Mouse (Mus musculus): ENCODE data around the gene Mapk14. TPM values are rescaled to one million over a fixed set of nuclear protein-coding genes. Genes with fewer than 3 reads are reported as not detected.
A peak's percentile ranks its signal among the peaks of the same experiment; 100 is the strongest.

The Mapk14 gene
- polyA plus RNA-seq, 1 experiment from 2014 or later: 39.8 TPM

- WGBS: 89% methylated on average over 3 of the region's 3 CpGs
- no peak for ATAC-seq (ENCODE audit: low FRiP score)
Observed at GRCm38 (mm10) chr17:28701737-28702136, 10.6 kb downstream of the Mapk14 start.

GRCm38 (mm10) chr17:28702646-28703045, 11.5 kb downstream of the Mapk14 start:
- Histone ChIP-seq H3K9me3 (no peaks in the 10 kb centered on the region), H3K27ac (no peak overlapping the region), H3K36me3 (replicated peaks) (no peaks in the 10 kb centered on the region), H3K27me3 (no peaks in the 10 kb centered on the region), H3K9ac (no peak overlapping the region), H3K4me3 (replicated peaks) (no peak overlapping the region), H3K4me2 (no peak overlapping the region), H3K4me1 (peaks cover 8% of the 10 kb centered on the region)
- ATAC-seq (ENCODE audit: low FRiP score): no peak
- WGBS: 83% methylated on average over 2 of the region's 2 CpGs

More at GRCm38 (mm10) chr17:28701737-28702136, 10.6 kb downstream of the Mapk14 start:
- H3K9me3 ChIP-seq: no peaks in the 10 kb centered on the region
- H3K4me1 ChIP-seq: peaks cover 15% of the 10 kb centered on the region
- no peak overlapping the region for H3K4me3 ChIP-seq (replicated peaks)
- no peak overlapping the region for H3K27ac ChIP-seq
- H3K36me3 ChIP-seq (replicated peaks): no peaks in the 10 kb centered on the region
- H3K4me2 ChIP-seq: no peak overlapping the region
- H3K9ac ChIP-seq: no peak overlapping the region
- no peaks in the 10 kb centered on the region for H3K27me3 ChIP-seq

DNA sequence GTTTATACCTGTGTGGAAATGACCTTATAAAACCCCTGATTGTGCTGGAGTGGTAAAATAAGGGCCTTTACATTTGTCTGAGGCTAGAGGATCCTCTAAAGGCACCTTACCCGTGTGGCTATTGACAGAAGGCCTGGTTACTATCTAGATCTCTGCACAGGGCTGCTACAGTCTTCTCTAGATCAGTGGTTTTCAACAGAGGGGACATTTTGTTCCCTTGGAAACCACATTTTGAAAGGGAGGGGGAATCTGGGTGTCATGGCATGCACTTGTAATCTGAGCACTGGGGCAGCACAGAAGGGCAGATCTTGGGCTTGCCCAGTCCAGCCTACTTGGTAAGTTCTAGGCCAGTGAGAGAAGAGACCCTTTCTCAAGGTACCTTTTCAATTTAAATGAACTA, 15.6 kb downstream of the Mapk14 start:
- Histone ChIP-seq H3K27ac (no peak overlapping the region), H3K27me3 (no peaks in the 10 kb centered on the region), H3K9ac (no peak overlapping the region), H3K36me3 (replicated peaks) (no peaks in the 10 kb centered on the region), H3K4me1 (peaks cover 7% of the 10 kb centered on the region), H3K4me3 (replicated peaks) (no peak overlapping the region), H3K9me3 (no peaks in the 10 kb centered on the region), H3K4me2 (no peak overlapping the region)
- 53% methylated on average over 1 of the region's 1 CpGs for WGBS
- no peak for ATAC-seq (ENCODE audit: low FRiP score)

DNA sequence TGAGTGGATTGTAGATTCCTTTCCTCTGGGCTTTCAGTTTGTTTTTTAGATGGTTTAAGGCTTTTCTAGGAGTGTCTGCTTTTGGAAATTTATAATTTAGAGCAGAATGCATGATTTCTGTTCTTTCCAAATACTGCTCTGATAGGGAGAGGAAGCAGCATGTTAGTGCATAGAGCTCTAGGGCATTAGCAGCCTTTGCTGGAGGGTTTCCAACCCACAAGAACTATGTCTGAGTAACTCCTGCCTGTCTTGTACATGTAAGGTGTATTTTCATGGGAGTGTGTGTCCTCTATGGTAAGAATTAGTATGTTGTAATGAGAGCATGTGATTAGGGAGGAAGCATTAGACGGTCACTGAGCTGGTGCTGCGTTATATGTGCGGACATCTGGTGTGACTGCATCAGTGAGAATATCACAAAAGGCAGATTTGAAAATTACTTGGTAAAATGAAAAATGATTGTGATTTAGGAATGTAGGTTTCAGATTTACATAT, 16.1 kb downstream of the Mapk14 start:
- no peaks in the 10 kb centered on the region for H3K27me3 ChIP-seq
- H3K36me3 ChIP-seq (replicated peaks): no peaks in the 10 kb centered on the region
- no peak overlapping the region for H3K4me3 ChIP-seq (replicated peaks)
- H3K27ac ChIP-seq: no peak overlapping the region
- ATAC-seq (ENCODE audit: low FRiP score): no peak
- 93% methylated on average over 3 of the region's 3 CpGs for WGBS
- no peak overlapping the region for H3K4me2 ChIP-seq
- H3K4me1 ChIP-seq: peaks cover 7% of the 10 kb centered on the region
- no peaks in the 10 kb centered on the region for H3K9me3 ChIP-seq
- H3K9ac ChIP-seq: no peak overlapping the region

GRCm38 (mm10) chr17:28707816-28708215, 16.7 kb downstream of the Mapk14 start:
- 92% methylated on average over 2 of the region's 2 CpGs for WGBS
- Histone ChIP-seq H3K4me3 (replicated peaks) (no peak overlapping the region), H3K27ac (no peak overlapping the region), H3K4me1 (peaks cover 7% of the 10 kb centered on the region), H3K36me3 (replicated peaks) (no peaks in the 10 kb centered on the region), H3K4me2 (no peak overlapping the region), H3K9ac (no peak overlapping the region), H3K9me3 (no peaks in the 10 kb centered on the region), H3K27me3 (no peaks in the 10 kb centered on the region)
- ATAC-seq (ENCODE audit: low FRiP score): no peak

DNA sequence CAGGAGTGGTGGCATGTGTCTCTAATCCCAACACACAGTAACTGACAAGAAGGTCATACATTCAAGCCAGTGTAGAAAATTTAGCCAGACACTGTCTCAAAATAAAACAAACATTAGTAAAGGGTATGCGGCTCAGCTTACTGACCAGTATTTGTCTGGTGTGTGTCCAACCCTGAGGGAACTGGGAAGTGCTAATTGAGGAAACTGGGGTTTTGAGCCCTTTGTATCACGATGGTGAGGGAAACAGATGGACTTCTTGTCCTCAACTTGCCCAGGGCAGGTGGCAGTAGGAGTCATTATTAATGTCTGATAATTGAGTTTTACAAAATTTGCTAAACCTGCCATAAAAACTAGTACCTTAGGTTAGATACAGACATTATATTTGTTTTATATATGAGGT, 17.9 kb downstream of the Mapk14 start:
- no peak overlapping the region for H3K27ac ChIP-seq
- H3K4me1 ChIP-seq: peaks cover 7% of the 10 kb centered on the region
- H3K9ac ChIP-seq: no peak overlapping the region
- 64% methylated on average over 2 of the region's 2 CpGs for WGBS
- H3K4me2 ChIP-seq: no peak overlapping the region
- no peak for ATAC-seq (ENCODE audit: low FRiP score)
- H3K27me3 ChIP-seq: no peaks in the 10 kb centered on the region
- H3K36me3 ChIP-seq (replicated peaks): peaks cover 5% of the 10 kb centered on the region
- H3K9me3 ChIP-seq: no peaks in the 10 kb centered on the region
- H3K4me3 ChIP-seq (replicated peaks): no peak overlapping the region

DNA sequence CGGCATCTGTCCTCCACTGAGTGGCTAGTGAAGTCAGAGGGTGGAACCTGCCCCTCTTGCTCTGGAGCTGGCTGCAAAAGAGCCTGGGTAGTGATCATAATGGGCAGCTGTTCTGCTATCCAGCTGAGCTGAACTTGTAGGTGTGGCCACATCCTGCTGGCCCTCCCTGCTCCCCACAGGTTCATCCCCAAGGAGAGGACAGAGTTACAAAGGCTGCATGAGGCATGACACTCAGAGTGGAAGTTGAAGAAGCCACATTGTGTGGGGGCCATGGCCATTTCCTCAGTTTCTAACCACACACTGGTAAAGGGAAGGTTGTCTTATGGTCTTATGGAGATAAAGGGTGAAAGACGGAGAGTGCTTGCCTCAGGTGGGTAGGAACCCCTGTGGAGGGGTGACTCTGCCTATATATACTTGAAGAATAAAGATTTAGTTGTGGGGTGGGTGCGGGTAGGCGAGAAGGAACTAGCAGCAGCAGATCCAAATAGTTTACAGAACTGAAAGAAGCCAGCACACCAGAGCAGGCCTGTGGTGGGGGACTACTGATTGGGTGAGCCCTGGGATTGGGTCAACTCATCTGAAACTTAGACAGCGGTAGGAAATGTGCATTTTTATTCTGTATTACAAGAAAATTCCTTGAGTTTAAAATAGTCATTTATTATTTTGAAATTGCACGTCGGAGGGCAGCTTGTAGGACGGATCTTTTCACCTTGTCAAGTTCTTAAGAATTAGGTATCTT, 18.6 kb downstream of the Mapk14 start:
- H3K4me3 ChIP-seq (replicated peaks): no peak overlapping the region
- H3K4me2 ChIP-seq: no peak overlapping the region
- H3K4me1 ChIP-seq: peaks cover 7% of the 10 kb centered on the region
- H3K9ac ChIP-seq: no peak overlapping the region
- H3K36me3 ChIP-seq (replicated peaks): peaks cover 12% of the 10 kb centered on the region
- no peaks in the 10 kb centered on the region for H3K27me3 ChIP-seq
- 92% methylated on average over 8 of the region's 8 CpGs for WGBS
- H3K9me3 ChIP-seq: no peaks in the 10 kb centered on the region
- H3K27ac ChIP-seq: 0 out of 2 replicates have a peak overlapping the region, but pooled peaks have one; percentile 59
- ATAC-seq (ENCODE audit: low FRiP score): no peak

DNA sequence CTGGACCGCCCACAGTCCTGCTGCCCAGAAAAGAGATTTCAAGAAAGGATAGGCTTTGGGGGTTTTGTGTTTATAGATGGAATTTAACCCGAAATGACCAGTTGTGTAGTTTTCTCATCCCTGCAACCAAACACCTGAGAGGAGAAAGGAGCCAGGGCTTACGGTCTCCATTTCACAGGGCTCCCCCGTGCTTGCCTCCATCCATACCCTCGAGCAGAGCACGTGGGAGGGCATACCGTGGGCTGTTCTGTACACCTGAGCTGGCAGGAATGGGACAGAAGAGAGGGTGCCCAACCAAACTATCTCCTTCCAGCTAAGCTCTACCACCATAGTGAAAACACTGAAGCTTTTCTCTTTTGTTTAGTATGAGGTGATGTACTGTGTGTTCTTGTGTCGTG, 19.2 kb downstream of the Mapk14 start:
- no peaks in the 10 kb centered on the region for H3K9me3 ChIP-seq
- H3K4me2 ChIP-seq: no peak overlapping the region
- ATAC-seq (ENCODE audit: low FRiP score): no peak
- no peak overlapping the region for H3K27ac ChIP-seq
- H3K36me3 ChIP-seq (replicated peaks): peaks cover 18% of the 10 kb centered on the region
- peaks cover 7% of the 10 kb centered on the region for H3K4me1 ChIP-seq
- no peak overlapping the region for H3K9ac ChIP-seq
- 91% methylated on average over 8 of the region's 8 CpGs for WGBS
- H3K27me3 ChIP-seq: no peaks in the 10 kb centered on the region
- H3K4me3 ChIP-seq (replicated peaks): no peak overlapping the region

- no peak overlapping the region for H3K4me2 ChIP-seq
- ATAC-seq (ENCODE audit: low FRiP score): no peak
- H3K9ac ChIP-seq: no peak overlapping the region
- H3K27me3 ChIP-seq: no peaks in the 10 kb centered on the region
- H3K4me1 ChIP-seq: peaks cover 7% of the 10 kb centered on the region
- H3K9me3 ChIP-seq: no peaks in the 10 kb centered on the region
- peaks cover 27% of the 10 kb centered on the region for H3K36me3 ChIP-seq (replicated peaks)
- no peak overlapping the region for H3K4me3 ChIP-seq (replicated peaks)
- 91% methylated on average over 6 of the region's 6 CpGs for WGBS
- H3K27ac ChIP-seq: no peak overlapping the region
Observed at GRCm38 (mm10) chr17:28711237-28711636, 20.1 kb downstream of the Mapk14 start.

GRCm38 (mm10) chr17:28712305-28712704, 21.2 kb downstream of the Mapk14 start:
- peaks cover 37% of the 10 kb centered on the region for H3K36me3 ChIP-seq (replicated peaks)
- WGBS: 95% methylated on average over 6 of the region's 6 CpGs
- H3K4me3 ChIP-seq (replicated peaks): no peak overlapping the region

GRCm38 (mm10) chr17:28714006-28714405, 22.9 kb downstream of the Mapk14 start:
- Histone ChIP-seq H3K9ac (no peak overlapping the region), H3K27ac (no peak overlapping the region), H3K4me2 (no peak overlapping the region), H3K27me3 (no peaks in the 10 kb centered on the region), H3K9me3 (no peaks in the 10 kb centered on the region), H3K36me3 (replicated peaks) (peaks cover 46% of the 10 kb centered on the region), H3K4me3 (replicated peaks) (no peak overlapping the region), H3K4me1 (peaks cover 5% of the 10 kb centered on the region)
- WGBS: 95% methylated on average over 3 of the region's 3 CpGs
- no peak for ATAC-seq (ENCODE audit: low FRiP score)

More at GRCm38 (mm10) chr17:28712305-28712704, 21.2 kb downstream of the Mapk14 start:
- Histone ChIP-seq H3K4me2 (no peak overlapping the region), H3K27me3 (no peaks in the 10 kb centered on the region), H3K9me3 (no peaks in the 10 kb centered on the region), H3K4me1 (peaks cover 7% of the 10 kb centered on the region), H3K27ac (no peak overlapping the region), H3K9ac (no peak overlapping the region)
- ATAC-seq (ENCODE audit: low FRiP score): no peak

DNA sequence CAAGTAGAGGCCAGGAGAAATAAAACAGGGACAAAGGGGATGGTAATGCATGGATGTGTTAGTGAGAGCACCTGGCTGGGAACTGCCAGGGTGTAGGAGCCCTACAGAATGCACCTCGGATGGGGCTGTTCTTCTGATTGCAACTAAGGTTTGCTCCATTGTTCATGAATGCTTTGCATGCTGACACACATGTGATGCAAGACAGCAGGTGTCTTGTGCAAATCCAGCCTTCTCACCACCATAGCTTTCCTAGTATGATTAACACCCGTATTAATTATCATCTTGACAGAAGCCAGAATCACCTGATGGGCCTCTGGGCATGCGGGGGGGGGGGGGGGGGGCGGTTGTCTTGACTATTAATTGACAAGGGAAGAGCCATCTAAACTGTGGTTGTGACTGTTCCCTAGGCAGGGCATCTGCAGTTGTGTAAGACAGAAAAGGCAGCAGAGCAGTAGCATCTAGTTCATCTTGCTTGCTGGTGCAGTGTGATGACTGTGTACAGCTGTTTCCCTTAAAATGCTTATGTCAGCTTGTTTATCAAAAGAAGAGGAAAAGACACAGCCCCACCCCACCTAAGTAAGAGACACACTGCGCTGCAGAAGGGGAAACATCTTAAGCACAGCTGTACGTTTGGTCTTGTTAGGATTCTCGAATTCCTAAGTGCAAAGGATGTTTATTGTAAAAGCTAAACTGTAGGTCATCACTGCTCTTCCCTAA, 24.9 kb downstream of the Mapk14 start:
- Histone ChIP-seq H3K4me1 (no peaks in the 10 kb centered on the region), H3K27ac (peak overlapping the region; percentile 14; the same call in 1 of the 2 replicates), H3K4me2 (no peak overlapping the region), H3K9ac (no peak overlapping the region), H3K9me3 (no peaks in the 10 kb centered on the region), H3K4me3 (replicated peaks) (no peak overlapping the region), H3K36me3 (replicated peaks) (peaks cover 59% of the 10 kb centered on the region), H3K27me3 (no peaks in the 10 kb centered on the region)
- ATAC-seq (ENCODE audit: low FRiP score): no peak
- WGBS: 70% methylated on average over 7 of the region's 7 CpGs

All from forebrain, embryonic 12.5 days (tissue).